Mouse (Mus musculus): ENCODE results near the gene Nek2. TPM values are rescaled to one million over a fixed set of nuclear protein-coding genes. Genes with fewer than 3 reads are reported as not detected.

The Nek2 gene
- polyA plus RNA-seq, 1 experiment from 2014 or later, result 52.9 TPM

GRCm38 (mm10) chr1:191881663-191882062 lies 60.4 kb downstream of the Nek2 start:
- Histone ChIP-seq H3K36me3 (ENCODE audit: control insufficient read depth, insufficient read depth, low read length) (no peaks in the 10 kb centered on the region), H3K27me3 (ENCODE audit: control insufficient read depth, insufficient read depth, low read depth, low read length) (no peaks in the 10 kb centered on the region), H3K27ac (ENCODE audit: low read length) (no peak overlapping the region), H3K4me2 (ENCODE audit: low read depth, low read length) (no peak overlapping the region), H3K4me1 (replicated peaks; ENCODE audit: control insufficient read depth, insufficient read depth, low read length) (peaks cover 3% of the 10 kb centered on the region), H3K9me3 (ENCODE audit: control insufficient read depth, low read length) (no peaks in the 10 kb centered on the region), H3K4me3 (ENCODE audit: low read length) (no peak overlapping the region), H3K9ac (ENCODE audit: low read length) (no peak overlapping the region)
- ATAC-seq (ENCODE audit: low read depth), result no peak
- 45% methylated on average over 2 of the region's 2 CpGs for WGBS

Other genes with a start within 250 kb of the Nek2 start
- gene Dtl, start 245.9 kb upstream of the Nek2 start, polyA plus RNA-seq (2015; fragmentation: Nextera tagmentation; extraction: Ambion mirVana), result 50.1 and 54.0 TPM in 2 replicates
- gene Ints7, start 245.8 kb upstream of the Nek2 start, polyA plus RNA-seq (2015; fragmentation: Nextera tagmentation; extraction: Ambion mirVana), result 51.7 and 54.7 TPM in 2 replicates
- 11.3 and 12.4 TPM in 2 replicates for gene Lpgat1, start 103.6 kb upstream of the Nek2 start, polyA plus RNA-seq (2015; fragmentation: Nextera tagmentation; extraction: Ambion mirVana)
- gene Slc30a1, start 85.3 kb downstream of the Nek2 start, polyA plus RNA-seq (2015; fragmentation: Nextera tagmentation; extraction: Ambion mirVana), result 1.5 and 1.8 TPM in 2 replicates
- 2.9 and 3.8 TPM in 2 replicates for gene Rd3, start 155.9 kb downstream of the Nek2 start, polyA plus RNA-seq (2015; fragmentation: Nextera tagmentation; extraction: Ambion mirVana)